Mouse (Mus musculus): Measurements from ENCODE around the gene Ak6.

- TF ChIP-seq CTCF (IDR thresholded peaks at IDR 0.05; ENCODE audit: control insufficient read depth, insufficient read depth, insufficient replicate concordance, low read depth, low read length), result no peak
- no peak for TF ChIP-seq POLR2A (IDR thresholded peaks at IDR 0.05; ENCODE audit: control insufficient read depth, low read depth, low read length)
These were observed 34.3 kb upstream of the Ak6 start, which contains the start of gene Marveld2 for GRCm38 (mm10) chr13:100616181-100617087.
